Mouse (Mus musculus) urinary bladder, postnatal 14 days (tissue): ENCODE data around the gene Syndig1.

Experiments used
- DNase-seq: peaks from one replicate; pipeline ENCODE4 v3.0.0; 2021; ENCODE audit warnings: low spot score

The Syndig1 gene

GRCm38 (mm10) chr2:149983107-149983506 is 154.1 kb downstream of the Syndig1 start:
- DNase-seq, result no peak

- DNase-seq, result no peak
Observed at GRCm38 (mm10) chr2:149987610-149988009, 158.6 kb downstream of the Syndig1 start.

- DNase-seq, result no peak
Observed at GRCm38 (mm10) chr2:149991506-149991905, 162.5 kb downstream of the Syndig1 start.

- no peak for DNase-seq
Observed at GRCm38 (mm10) chr2:149992921-149993320, 163.9 kb downstream of the Syndig1 start.

- no peak for DNase-seq
Observed at GRCm38 (mm10) chr2:149996382-149996964, 167.5 kb downstream of the Syndig1 start.

GRCm38 (mm10) chr2:149997657-149998056 is 168.6 kb downstream of the Syndig1 start:
- DNase-seq, result no peak

GRCm38 (mm10) chr2:149998373-149999108 is 169.5 kb downstream of the Syndig1 start:
- DNase-seq, result no peak

- DNase-seq, result no peak
Observed at GRCm38 (mm10) chr2:150000564-150000963, 171.6 kb downstream of the Syndig1 start.

- DNase-seq, result no peak
Observed at GRCm38 (mm10) chr2:150003499-150003898, 174.5 kb downstream of the Syndig1 start.

GRCm38 (mm10) chr2:150012787-150013346 is 183.9 kb downstream of the Syndig1 start:
- no peak for DNase-seq

GRCm38 (mm10) chr2:150013785-150014184 is 184.8 kb downstream of the Syndig1 start:
- DNase-seq, result no peak

GRCm38 (mm10) chr2:150016303-150016702 is 187.3 kb downstream of the Syndig1 start:
- no peak for DNase-seq

GRCm38 (mm10) chr2:150020706-150021105 is 191.7 kb downstream of the Syndig1 start:
- no peak for DNase-seq

GRCm38 (mm10) chr2:150023873-150024339 is 194.9 kb downstream of the Syndig1 start:
- DNase-seq, result no peak

GRCm38 (mm10) chr2:150043531-150043930 is 214.5 kb downstream of the Syndig1 start:
- DNase-seq, result no peak
